Mouse (Mus musculus) ES-Bruce4 (cell line): Measurements from ENCODE around the gene Hist3h2ba.

ENCODE experiments used
- CTCF ChIP-seq: IDR thresholded peaks from one replicate; pipeline ENCODE4 v1.8.1; 2011; ENCODE audit warnings: low read depth, low read length
- POLR2A ChIP-seq: IDR thresholded peaks from one replicate; pipeline ENCODE4 v1.8.1; 2011; ENCODE audit warnings: low read length; ENCODE audit not compliant: insufficient read depth

- no peak for TF ChIP-seq CTCF
- no peak for TF ChIP-seq POLR2A
Measured at GRCm38 (mm10) chr11:58971796-58972195, 23.1 kb downstream of the Hist3h2ba start.
